Mouse (Mus musculus) urinary bladder, postnatal 25 days (tissue): ENCODE results near the gene Slc4a1.
"Not testable (repeated sequence)": the region's sequence is repeated elsewhere in the genome, so short reads cannot be mapped to it uniquely, and the experiment has no call there.

Experiments used
- DNase-seq: peaks from one replicate; pipeline ENCODE4 v3.0.0; 2022; ENCODE audit warnings: low spot score

Gene Slc4a1

DNA sequence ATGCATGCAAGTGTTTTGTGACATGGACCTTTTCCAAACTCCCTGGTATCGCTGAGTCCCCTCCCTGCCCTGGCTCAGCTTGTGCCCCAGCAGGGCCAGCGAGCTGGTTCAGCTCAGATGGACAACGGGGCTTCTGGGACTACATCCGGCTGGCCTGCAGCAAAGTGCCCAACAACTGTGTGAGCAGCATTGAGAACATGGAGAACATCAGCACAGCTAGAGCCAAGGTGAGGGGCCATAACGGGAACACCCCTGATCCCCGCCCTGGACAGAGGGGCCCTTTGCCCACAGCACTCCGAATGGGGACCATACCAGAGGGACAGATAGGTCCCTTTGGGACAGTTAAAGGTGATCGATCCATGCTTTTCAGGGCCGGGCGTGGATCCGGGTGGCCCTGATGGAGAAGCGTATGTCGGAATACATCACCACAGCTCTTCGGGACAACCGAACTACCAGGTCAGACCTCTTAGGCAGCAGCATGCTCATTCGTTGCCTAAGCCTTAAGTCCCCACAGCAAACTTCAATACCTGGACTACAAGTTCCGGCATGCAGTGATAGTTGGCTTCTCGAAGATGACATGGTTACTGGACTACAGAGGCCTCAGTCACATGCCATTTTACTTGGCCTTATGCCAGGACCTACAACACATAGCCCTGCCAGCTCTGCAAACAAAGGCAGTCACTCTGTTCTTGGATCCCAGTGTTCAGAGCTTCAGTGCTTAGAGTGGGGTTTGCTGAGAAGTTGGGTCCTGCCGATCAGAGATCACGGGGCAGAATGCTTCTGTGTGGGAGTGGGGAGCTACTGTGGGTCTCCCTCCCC lies 32.2 kb upstream of the Slc4a1 start:
- no peak for DNase-seq

DNA sequence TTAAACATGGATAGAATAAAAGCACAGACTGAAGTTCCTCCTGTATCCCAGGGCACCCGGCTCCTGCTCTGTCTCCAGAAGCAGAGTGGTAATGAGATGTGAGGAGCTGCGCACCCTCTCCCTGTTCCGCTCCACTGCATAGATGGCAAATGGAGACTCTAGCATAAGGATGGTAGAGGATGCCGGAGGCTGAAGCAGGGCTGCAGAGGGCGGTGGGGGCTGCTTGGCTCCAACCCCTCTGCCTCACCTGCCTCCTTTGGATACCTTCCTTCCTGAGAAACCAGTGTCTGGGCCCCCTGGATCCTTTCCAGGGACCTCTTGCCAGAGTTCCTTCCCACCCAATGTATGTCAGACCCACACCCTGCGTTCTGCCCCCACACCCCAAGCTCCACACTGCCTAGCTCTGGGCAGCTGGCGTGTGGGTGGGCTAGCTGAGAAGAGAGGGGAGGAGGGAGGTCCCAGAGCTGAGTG lies 30.7 kb upstream of the Slc4a1 start:
- DNase-seq: no peak

DNA sequence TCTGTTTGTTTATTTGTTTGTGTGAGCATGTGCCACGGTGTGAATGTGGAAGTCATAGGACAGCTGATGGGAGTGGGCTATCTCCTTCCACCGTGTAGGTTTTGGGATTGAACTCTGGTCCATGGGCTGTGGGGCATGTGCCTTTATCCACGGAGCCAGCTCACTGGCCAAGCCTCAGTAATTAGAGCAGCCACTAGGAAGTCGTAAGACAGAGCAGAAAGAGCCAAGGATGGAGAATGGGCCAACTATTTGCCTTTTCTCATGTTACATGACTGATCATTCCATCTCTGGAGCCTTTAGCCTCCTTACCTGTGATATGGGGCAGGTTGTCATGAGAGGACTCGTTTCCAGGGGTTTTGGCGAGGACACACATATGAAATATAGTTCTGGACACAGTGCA lies 30.3 kb upstream of the Slc4a1 start:
- no peak for DNase-seq

DNA sequence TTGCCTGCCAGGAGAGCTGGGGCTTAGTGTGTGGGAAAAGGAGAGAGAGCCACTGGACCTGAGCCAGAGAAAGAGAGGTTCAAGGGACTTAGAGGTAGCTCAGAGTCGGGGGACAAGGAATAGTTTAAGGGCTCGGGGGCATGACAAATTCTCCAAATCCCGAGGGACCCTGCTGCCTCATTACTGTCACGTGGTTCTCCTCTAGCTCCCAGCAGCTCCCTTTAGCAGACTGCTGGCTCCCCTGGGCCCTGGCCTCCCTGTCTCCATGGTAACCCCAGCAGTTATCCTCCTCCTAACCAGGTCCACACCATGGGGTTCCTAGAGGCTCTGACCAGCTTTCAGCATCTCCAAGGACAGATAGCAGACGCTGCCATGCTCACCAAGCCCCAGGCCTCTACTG lies 29.2 kb upstream of the Slc4a1 start:
- DNase-seq: no peak

DNA sequence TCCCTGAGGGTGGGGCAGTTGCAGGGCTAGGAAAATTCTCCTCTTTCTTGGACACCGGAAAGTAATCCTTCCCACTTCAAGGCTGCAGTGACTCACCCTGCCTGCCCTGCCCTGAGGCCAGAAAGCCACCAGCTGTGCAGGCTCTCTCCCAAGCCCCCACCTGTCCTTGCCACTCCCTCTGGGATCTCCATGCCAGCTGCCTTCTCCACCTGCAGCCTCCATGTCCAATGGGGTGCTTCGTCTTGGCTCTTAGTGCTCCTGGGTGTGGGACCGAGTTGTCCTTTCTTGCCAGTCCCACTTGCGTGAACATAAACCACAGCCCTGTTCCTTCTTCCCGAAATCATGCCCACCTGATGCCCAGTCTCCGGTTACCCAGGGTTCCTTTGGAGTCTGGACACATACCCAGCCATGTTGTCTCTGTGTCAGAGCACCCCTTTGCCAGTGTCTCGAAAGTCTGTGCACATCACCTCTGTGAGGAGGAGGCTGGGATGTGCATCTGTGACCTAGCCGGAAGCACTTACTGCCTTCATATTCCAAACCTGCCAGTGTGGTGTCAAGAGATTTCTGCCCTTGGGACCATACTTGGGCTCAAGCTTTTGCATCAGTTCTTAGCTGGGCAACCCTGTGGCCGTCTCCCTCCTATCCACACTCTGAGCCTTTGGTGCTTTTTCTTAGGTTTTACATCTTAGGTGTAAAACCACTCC lies 28.6 kb upstream of the Slc4a1 start:
- no peak for DNase-seq

DNA sequence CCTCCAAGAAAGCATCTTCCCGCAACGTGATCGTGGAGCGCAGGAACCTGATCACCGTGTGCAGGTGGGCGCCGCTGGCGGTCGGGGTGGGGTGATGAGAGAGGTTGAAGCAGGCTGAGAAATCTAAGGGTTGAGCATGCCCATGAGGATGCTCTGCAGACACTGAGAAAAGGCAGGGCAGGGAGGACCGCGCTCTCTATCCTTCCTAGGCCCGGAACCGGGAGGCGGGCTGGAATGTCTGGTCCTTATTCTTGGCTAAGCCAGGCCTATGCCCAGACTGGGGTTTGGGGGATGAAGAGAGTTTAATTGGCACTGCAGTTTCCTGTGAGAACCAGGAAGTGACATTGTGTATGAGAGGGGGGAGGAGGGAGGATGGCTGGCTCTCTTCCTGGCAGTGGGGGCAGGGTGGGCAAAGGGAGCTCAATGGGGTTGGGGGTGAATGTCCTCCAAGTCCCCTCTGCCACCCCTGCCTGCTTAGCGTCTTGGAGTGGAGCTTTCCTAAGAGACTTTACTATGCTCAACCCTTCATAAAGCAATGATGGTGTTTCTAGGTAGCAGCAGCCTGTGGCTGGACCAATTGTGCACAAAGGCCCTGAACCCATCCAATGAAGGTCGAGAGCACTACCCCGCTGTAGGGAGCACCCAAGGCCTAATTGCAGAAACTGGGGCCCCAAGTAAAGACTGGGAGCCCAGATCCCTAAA lies 27.9 kb upstream of the Slc4a1 start:
- DNase-seq: no peak

- peak; percentile 64 for DNase-seq
Measured at GRCm38 (mm10) chr11:102393238-102393634, 27.2 kb upstream of the Slc4a1 start, which contains the start of gene Rundc3a. TSS of gene Rundc3a (plus strand) at chr11:102393403.

GRCm38 (mm10) chr11:102392441-102393237 lies 26.6 kb upstream of the Slc4a1 start:
- no peak for DNase-seq

DNA sequence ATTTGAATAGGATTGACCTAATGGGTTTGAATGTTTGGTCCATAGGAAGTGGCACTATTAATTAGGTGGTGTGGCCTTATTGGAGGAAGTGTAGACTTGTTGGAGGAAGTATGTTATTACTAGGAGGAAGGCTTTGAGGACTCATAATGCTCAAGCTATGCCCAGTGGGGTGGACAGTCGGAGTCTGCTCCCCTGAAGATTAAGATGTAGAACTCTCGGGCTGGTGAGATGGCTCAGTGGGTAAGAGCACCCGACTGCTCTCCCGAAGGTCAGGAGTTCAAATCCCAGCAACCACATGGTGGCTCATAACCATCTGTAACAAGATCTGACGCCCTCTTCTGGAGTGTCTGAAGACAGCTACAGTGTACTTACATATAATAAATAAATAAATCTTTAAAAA lies 23.4 kb upstream of the Slc4a1 start:
- not testable (repeated sequence) for DNase-seq

DNA sequence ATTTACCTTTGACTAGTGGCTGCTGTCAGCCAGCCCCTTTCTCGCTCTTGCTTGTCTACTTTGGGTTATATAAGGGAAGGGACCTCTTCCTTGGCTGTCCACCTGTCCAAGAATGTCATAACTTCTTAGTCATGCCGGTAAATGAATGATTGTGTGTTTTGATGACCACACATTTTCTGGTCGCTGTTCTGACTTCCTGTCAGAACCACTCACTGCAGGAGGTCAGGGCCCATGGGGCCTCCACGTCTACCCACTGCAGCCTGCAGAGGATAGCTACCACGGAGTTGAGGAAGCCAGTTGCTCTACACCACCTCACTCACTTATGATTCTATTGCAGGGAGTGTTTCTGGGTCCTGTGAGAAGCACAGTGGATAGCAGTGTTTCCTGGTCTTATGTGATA lies 20.1 kb upstream of the Slc4a1 start:
- DNase-seq: no peak

DNA sequence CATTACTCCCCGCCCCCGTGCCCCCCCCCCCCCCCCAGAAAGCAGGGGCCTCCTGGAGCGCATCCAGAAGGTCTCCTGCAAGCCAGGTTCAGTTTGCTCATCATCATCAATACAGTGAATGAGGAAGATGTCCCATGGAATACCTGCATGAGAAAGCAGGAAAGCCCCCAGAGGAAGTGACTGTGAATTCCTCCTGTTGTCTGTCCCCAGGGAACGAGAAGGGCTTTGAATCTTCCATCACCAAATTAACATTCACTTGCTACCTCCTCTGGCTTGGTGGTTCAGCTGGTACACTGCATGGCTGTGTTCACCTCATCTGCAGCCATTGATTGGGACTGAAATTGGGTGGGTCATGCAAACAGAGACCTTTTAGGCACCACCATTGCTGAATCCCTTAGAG lies 19.1 kb upstream of the Slc4a1 start:
- DNase-seq: no peak

- no peak for DNase-seq
Measured at GRCm38 (mm10) chr11:102384418-102384817, 18.4 kb upstream of the Slc4a1 start.

- no peak for DNase-seq
Measured at GRCm38 (mm10) chr11:102383365-102384136, 17.5 kb upstream of the Slc4a1 start.

DNA sequence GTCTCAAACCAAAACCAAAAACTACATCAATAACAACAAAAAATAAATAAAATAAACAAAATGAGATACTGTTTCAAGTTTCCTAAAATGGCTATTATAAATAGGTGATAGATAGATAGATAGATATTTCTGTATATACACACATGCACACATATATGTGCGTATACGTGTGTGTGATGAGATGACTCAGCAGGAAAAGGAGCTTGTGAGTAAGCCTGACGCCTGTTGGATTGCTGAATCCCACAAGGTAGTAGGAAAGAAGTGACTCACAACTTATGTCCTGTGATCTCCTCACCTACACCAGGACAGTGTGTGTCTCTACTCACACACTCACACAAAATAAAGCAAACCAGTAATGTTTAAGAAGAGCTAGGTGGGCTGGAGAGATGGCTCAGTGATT lies 16.8 kb upstream of the Slc4a1 start:
- no peak for DNase-seq

DNA sequence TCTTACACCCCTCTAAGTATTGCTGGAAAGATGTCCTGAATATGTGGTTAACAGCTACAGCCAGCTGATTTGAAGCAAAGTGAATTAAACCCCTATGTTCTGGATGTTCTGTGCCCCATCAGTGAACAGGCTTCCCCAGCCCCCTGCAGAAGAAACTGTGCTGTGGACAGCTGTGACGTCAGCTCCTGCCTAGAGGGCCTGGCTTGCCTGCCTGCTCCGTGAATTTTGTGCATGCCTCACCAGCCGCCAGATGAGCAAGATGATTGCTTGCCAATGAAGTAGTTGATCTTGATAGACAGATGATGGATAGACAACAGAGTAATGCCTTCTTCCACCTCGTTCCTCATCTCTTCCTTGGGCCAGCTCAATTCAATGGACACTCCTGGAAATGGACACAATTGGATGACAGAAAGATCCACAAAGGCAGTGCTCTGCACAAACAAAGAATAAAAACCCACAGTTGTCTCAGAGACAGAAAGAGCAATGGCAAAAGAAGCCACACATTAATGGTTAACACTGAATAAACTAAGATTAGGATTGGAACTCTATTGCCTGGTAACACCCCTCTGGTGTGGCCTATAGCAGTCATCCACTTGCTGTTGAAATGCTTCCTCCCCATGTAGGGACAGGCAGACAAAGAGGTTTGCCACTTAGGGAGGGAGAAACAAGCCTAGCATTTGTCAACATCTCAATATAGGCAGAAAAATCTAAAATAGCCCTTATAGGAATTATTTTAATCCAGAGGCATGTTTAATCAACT lies 15.5 kb upstream of the Slc4a1 start:
- no peak for DNase-seq

DNA sequence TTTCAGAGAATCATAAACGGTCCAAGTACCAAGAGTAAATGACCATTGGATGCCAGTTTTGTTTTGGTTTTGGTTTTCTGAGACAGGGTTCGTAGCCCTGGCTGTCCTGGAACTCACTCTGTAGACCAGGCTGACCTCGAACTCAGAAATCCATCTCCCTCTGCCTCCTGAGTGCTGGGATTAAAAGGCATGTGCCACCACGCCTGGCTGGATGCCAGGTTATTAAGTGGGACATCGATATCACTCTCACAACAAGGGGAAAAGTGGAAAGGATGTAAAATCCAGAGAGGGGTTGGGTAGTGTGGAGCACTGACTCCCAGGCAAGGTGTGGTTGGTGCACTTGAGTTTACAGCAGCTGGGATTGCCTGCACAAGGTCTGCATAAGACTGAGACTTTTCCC lies 14.1 kb upstream of the Slc4a1 start:
- no peak for DNase-seq

DNA sequence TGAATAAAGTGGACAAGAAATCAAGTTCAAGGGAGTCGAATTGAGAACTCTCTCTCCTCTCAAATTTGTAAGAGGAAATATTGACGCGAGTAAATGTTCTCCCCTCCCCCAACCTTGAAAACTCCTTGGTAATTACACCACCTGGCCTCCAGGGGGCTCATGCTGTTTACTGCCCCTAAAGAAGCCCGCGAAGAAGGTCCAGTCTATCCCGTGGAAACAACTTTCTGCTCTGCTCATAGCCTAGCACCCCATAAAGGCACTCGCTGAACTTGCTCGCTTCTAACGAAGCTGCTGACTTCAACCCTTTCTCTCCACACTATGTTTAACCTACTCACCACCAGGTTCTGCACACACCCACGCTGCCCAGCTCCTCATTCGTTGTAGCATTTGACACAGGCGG lies 11.2 kb upstream of the Slc4a1 start:
- DNase-seq: no peak

- DNase-seq: no peak
Measured at GRCm38 (mm10) chr11:102376196-102376835, 10.3 kb upstream of the Slc4a1 start.

DNA sequence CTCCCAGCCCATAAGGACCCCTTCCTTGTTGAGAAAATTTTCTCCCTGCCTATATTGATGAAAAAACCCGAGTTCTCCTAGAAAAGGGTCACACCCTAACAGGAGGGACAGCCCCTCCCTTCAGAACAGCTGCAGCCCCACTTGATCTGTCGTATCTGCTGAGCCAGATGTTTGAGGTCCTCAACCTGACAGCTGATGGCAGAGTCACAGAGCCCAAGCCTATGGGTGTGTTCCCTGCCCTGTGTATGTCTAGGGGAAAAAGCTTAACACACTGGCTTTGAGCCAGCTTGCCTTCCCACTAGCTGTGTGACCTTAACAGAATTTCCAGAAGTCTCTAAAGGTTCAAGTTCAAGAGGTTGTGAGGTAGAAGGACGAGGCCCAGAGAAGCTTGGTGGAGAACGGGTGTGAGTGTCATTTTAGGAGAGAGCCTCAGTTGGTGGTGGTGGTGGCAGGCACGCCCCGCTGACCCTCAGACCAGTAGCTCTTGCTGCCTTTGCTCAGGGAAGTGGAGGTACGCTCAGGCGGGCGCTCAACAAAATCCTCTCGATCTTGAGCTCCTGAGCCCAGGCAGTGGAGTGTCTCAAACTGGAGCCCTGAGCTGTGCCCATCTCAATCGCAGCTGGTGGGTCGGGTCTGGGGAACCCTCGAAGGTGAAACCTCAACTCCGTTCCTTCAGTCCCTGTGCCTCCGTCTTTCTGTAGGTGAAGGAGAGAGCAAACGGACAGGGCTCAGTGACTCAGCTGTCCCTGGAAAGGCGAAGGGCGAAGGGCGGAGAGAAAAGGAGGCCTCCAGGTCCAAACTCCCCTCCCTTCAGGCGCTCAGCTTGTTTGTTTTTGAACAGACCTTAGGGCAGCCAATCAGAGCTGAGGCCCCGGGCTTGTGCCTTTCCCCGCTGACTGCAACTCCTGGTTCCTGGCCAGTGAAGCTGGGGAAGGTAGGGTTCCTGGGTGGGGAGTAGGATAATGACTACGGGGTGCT lies 9.5 kb upstream of the Slc4a1 start:
- peak; percentile 19 for DNase-seq
